30 mouse cellular contexts compared by ENCODE assay signal in the genomic region with DNA sequence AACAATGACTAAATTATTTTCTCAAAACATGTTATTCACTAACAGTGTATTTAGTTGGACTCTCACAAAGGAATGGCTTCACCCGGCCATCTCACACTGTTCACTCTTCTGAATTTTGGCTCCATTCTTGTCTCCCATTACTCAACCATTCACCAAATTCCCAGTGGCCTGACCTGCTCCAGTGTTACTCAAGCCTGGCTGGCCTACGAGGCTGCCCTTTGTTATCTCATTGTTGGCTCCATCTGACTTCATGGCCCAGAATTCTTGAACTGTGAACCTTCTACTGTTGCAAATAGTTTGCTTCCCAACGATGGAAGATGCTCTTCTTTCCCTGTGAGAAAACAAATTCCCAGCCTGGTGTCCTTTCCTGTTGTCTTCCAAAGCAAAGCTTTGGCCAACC. TPM values are rescaled to one million over a fixed set of nuclear protein-coding genes. Genes with fewer than 3 reads are reported as not detected.
DNase-seq lines count a peak whose midpoint lies in the region; ATAC-seq and TF ChIP-seq lines count a peak whose summit lies in the region.
"Had no signal": no experiment of that assay in that cellular context is flagged by ENCODE, and none has a peak within 500 bp of the region (broad histone marks: within the 10 kb centered on the region; RNA-seq: fewer than 3 reads in every experiment).

No protein-coding gene starts in this region.

- no peaks in the 10 kb centered on the region; the same call in 1 of the 2 replicates for H3K4me1 ChIP-seq in lung, postnatal 0 days (ENCODE audit: insufficient read depth, low read depth, low read length)
- H3K4me1 ChIP-seq: forebrain, embryonic 12.5 days; heart, embryonic 15.5 days; hindbrain, embryonic 10.5 days; intestine, embryonic 15.5 days; midbrain, embryonic 15.5 days; neural tube, embryonic 12.5 days had no signal

- no peaks in the 10 kb centered on the region for H3K27me3 ChIP-seq in lung, postnatal 0 days (replicated peaks; ENCODE audit: insufficient read depth, low read length)
- H3K27me3 ChIP-seq: embryonic facial prominence, embryonic 13.5 days; forebrain, embryonic 12.5 days; heart, embryonic 15.5 days; intestine, embryonic 15.5 days; midbrain, embryonic 15.5 days; neural tube, embryonic 12.5 days had no signal

- DNase-seq in gastrocnemius, adult 8-10 months (ENCODE audit: low spot score in 2 of 2), result peak; percentile 5 to 27
- no peak for DNase-seq in gastrocnemius, postnatal 4 days (ENCODE audit: low spot score in 2 of 2)
- DNase-seq in kidney, adult 11 months, result peak; percentile 11
- DNase-seq in kidney, adult 18-20 months, result no peak
- DNase-seq in lung, postnatal 36 days, result peak; percentile 35
- no peak for DNase-seq in lung, postnatal 0 days (ENCODE audit: low spot score)
- peak; percentile 62 for DNase-seq in skeletal muscle tissue, adult 2 months (ENCODE audit: low read depth, low spot score)
- no peak for DNase-seq in layer of hippocampus, postnatal 25 days (ENCODE audit: extremely low spot score in 1 of 2, low spot score in 1 of 2)
- DNase-seq: cerebellum, adult 2 months; cerebellum, postnatal 25 days; embryo, embryonic 11 days; kidney, postnatal 14 days; layer of hippocampus, postnatal 36 days; lung, postnatal 4 days; right cerebral cortex, postnatal 14 days; thymus, postnatal 25 days had no signal

- ATAC-seq in lung, postnatal 0 days, result no peak
- ATAC-seq: activated CD4-positive, CD25-positive, alpha-beta regulatory T cell, adult 4 months; hindbrain, embryonic 16.5 days; intestine, embryonic 15.5 days; midbrain, embryonic 15.5 days had no signal

- H3K4me2 ChIP-seq in lung, postnatal 0 days (replicated peaks; ENCODE audit: low read depth, low read length), result no peak overlapping the region
- H3K4me2 ChIP-seq: embryonic facial prominence, embryonic 13.5 days; forebrain, embryonic 12.5 days; heart, embryonic 15.5 days; intestine, embryonic 15.5 days; liver, embryonic 11.5 days; midbrain, embryonic 15.5 days; neural tube, embryonic 12.5 days had no signal

- WGBS in lung, postnatal 0 days, result 70% methylated on average over 3 of the region's 3 CpGs

- TF ChIP-seq CTCF in lung, postnatal 0 days (IDR thresholded peaks at IDR 0.05), result no peak

- H3K4me3 ChIP-seq in lung, postnatal 0 days (ENCODE audit: low read depth, low read length), result no peak overlapping the region
- H3K4me3 ChIP-seq: embryonic facial prominence, embryonic 13.5 days; erythroblast, embryonic 14.5 days; forebrain, embryonic 12.5 days; heart, embryonic 15.5 days; hindbrain, embryonic 10.5 days; intestine, embryonic 15.5 days; layer of hippocampus, adult 2 months; midbrain, embryonic 15.5 days; neural tube, embryonic 12.5 days had no signal

- no peak overlapping the region for H3K9ac ChIP-seq in lung, postnatal 0 days (replicated peaks; ENCODE audit: low read depth)
- H3K9ac ChIP-seq: embryonic facial prominence, embryonic 13.5 days; forebrain, embryonic 12.5 days; heart, embryonic 15.5 days; intestine, embryonic 15.5 days; midbrain, embryonic 15.5 days; neural tube, embryonic 12.5 days had no signal

- no peaks in the 10 kb centered on the region for H3K36me3 ChIP-seq in lung, postnatal 0 days (ENCODE audit: insufficient read depth, low read length)
- H3K36me3 ChIP-seq: embryonic facial prominence, embryonic 13.5 days; forebrain, embryonic 12.5 days; heart, embryonic 15.5 days; hindbrain, embryonic 10.5 days; intestine, embryonic 15.5 days; midbrain, embryonic 15.5 days; neural tube, embryonic 12.5 days had no signal

- H3K9me3 ChIP-seq in lung, postnatal 0 days (ENCODE audit: low read length), result no peaks in the 10 kb centered on the region
- H3K9me3 ChIP-seq: embryonic facial prominence, embryonic 13.5 days; forebrain, embryonic 12.5 days; heart, embryonic 15.5 days; hindbrain, embryonic 10.5 days; intestine, embryonic 15.5 days; midbrain, embryonic 15.5 days; neural tube, embryonic 12.5 days had no signal

- TF ChIP-seq EP300 in lung, postnatal 0 days (IDR thresholded peaks at IDR 0.05), result no peak

- no peak overlapping the region for H3K27ac ChIP-seq in lung, postnatal 0 days (ENCODE audit: low read length)
- H3K27ac ChIP-seq: embryonic facial prominence, embryonic 13.5 days; forebrain, embryonic 12.5 days; heart, embryonic 15.5 days; hindbrain, embryonic 10.5 days; intestine, embryonic 15.5 days; layer of hippocampus, adult 2 months; midbrain, embryonic 15.5 days; neural tube, embryonic 12.5 days had no signal

RNA-seq across cellular contexts. Expression of a gene that starts 18.2 kb away (rescaled TPM):
- total RNA-seq in gastrocnemius, adult 8-10 months (2022), result 10 to 100 TPM; 12.7 to 16.3 (median 15.9) TPM
- 10 to 100 TPM; 32.4 to 37.0 TPM for total RNA-seq in gastrocnemius, postnatal 4 days (2021)
- 26.3 and 28.2 TPM in 2 replicates for polyA plus RNA-seq in lung, postnatal 0 days (2015; fragmentation: Nextera tagmentation; extraction: Ambion mirVana)
- total RNA-seq in layer of hippocampus, postnatal 25 days (2021), result 1 to 10 TPM; 6.1 to 7.0 TPM
- total RNA-seq: megakaryocyte-erythroid progenitor cell, adult 5-6 weeks; MEL had no signal
- polyA plus RNA-seq: erythroblast, embryonic 14.5 days had no signal

Comparison
In these comparisons a context has a peak if more than half of its experiments do, and no peak if none do; other contexts are left out.
1. DNase-seq: peak in gastrocnemius, adult 8-10 months (2 of 2), kidney, adult 11 months (single experiment), lung, postnatal 36 days (single experiment) and skeletal muscle tissue, adult 2 months (single experiment); none in gastrocnemius, postnatal 4 days (0 of 2), kidney, adult 18-20 months (single experiment), lung, postnatal 0 days (single experiment) and layer of hippocampus, postnatal 25 days (0 of 2).